Mouse (Mus musculus): ENCODE data around the gene Zdhhc1.

GRCm38 (mm10) chr8:105518436-105519313 lies 22.0 kb upstream of the Zdhhc1 start, which contains the start of gene Hsd11b2:
- TF ChIP-seq MAFK (IDR thresholded peaks at IDR 0.05; ENCODE audit: insufficient read depth, low read depth, low read length) (no peak), ZC3H11A (IDR thresholded peaks at IDR 0.05; ENCODE audit: borderline replicate concordance, low read depth, low read length) (no peak), CHD2 (IDR thresholded peaks at IDR 0.05; ENCODE audit: low read depth, low read length) (no peak), HCFC1 (IDR thresholded peaks at IDR 0.05; ENCODE audit: borderline replicate concordance, insufficient read depth, low read length) (no peak), ZNF384 (IDR thresholded peaks at IDR 0.05; ENCODE audit: low read depth, low read length) (no peak)

Measured in ES-E14 (cell line).